Mouse (Mus musculus): ENCODE measurements at regions not wholly inside any gene's neighbourhood (a gene's known extent, or its start where the extent isn't known, plus 50 kb on each side); places are given as distances from the start of the nearest gene placed in this dataset.

- TF ChIP-seq EP300 (IDR thresholded peaks at IDR 0.05; ENCODE audit: low read depth), result no peak
- no peak for TF ChIP-seq CTCF (IDR thresholded peaks at IDR 0.05; ENCODE audit: low read depth)
These were observed 264.0 kb upstream of the Robo2 start for GRCm38 (mm10) chr16:74675586-74675985.
